Mouse (Mus musculus) liver, embryonic 14.5 days (tissue): ENCODE data around the gene Chuk.

Experiments used
- CTCF ChIP-seq: IDR thresholded peaks from 2 replicates; pipeline ENCODE4 v1.5.1; 2016; ENCODE audit warnings: antibody characterized with exemption, low read depth, control low read depth
- EP300 ChIP-seq: IDR thresholded peaks from 2 replicates; pipeline ENCODE4 v1.6.1; 2016; ENCODE audit warnings: antibody characterized with exemption, low read depth

- no peak for TF ChIP-seq CTCF
- TF ChIP-seq EP300, result no peak
Measured at GRCm38 (mm10) chr19:44055173-44055826, 52.0 kb downstream of the Chuk start.
